20 mouse cellular contexts compared by ENCODE assay signal in genomic region chr5:150017672-150018071, GRCm38 (mm10). TPM values are rescaled to one million over a fixed set of nuclear protein-coding genes. Genes with fewer than 3 reads are reported as not detected.
DNase-seq lines count a peak whose midpoint lies in the region; ATAC-seq and TF ChIP-seq lines count a peak whose summit lies in the region.
"Had no signal": no experiment of that assay in that cellular context is flagged by ENCODE, and none has a peak within 500 bp of the region (broad histone marks: within the 10 kb centered on the region; RNA-seq: fewer than 3 reads in every experiment).

No protein-coding gene starts in this region.

- no peak for ATAC-seq in kidney, embryonic 16.5 days (ENCODE audit: low FRiP score, low TSS enrichment)
- no peak for ATAC-seq in lung, postnatal 0 days
- ATAC-seq: CD4-positive, CD25-positive, alpha-beta regulatory T cell, adult 4 months had no signal

- H3K4me1 ChIP-seq in kidney, embryonic 16.5 days (ENCODE audit: insufficient read depth, low read length) = peaks cover 24% of the 10 kb centered on the region
- H3K4me1 ChIP-seq in lung, postnatal 0 days (ENCODE audit: insufficient read depth, low read depth, low read length) = no peaks in the 10 kb centered on the region
- H3K4me1 ChIP-seq: liver, embryonic 15.5 days had no signal

- peak; percentile 22 for TF ChIP-seq CTCF in lung, postnatal 0 days (IDR thresholded peaks at IDR 0.05)

- no peak overlapping the region for H3K27ac ChIP-seq in kidney, embryonic 16.5 days (ENCODE audit: low read length)
- H3K27ac ChIP-seq in lung, postnatal 0 days (ENCODE audit: low read length) = no peak overlapping the region
- H3K27ac ChIP-seq: forebrain, embryonic 10.5 days; hindbrain, embryonic 13.5 days; liver, embryonic 15.5 days had no signal

- TF ChIP-seq EP300 in lung, postnatal 0 days (IDR thresholded peaks at IDR 0.05) = no peak

- H3K9me3 ChIP-seq in kidney, embryonic 16.5 days (ENCODE audit: low read length) = no peaks in the 10 kb centered on the region
- no peaks in the 10 kb centered on the region for H3K9me3 ChIP-seq in lung, postnatal 0 days (ENCODE audit: low read length)
- H3K9me3 ChIP-seq: forebrain, embryonic 10.5 days; hindbrain, embryonic 13.5 days; liver, embryonic 15.5 days had no signal

- no peaks in the 10 kb centered on the region for H3K36me3 ChIP-seq in kidney, embryonic 16.5 days (ENCODE audit: insufficient read depth, low read length)
- no peaks in the 10 kb centered on the region for H3K36me3 ChIP-seq in lung, postnatal 0 days (ENCODE audit: insufficient read depth, low read length)
- H3K36me3 ChIP-seq: forebrain, embryonic 10.5 days; hindbrain, embryonic 13.5 days; liver, embryonic 15.5 days had no signal

- DNase-seq in embryo, embryonic 10 days (ENCODE audit: low spot score) = peak; percentile 46
- DNase-seq in embryo, embryonic 9.5 days (ENCODE audit: extremely low spot score) = no peak
- no peak for DNase-seq in kidney, postnatal 25 days
- no peak for DNase-seq in lung, postnatal 0 days (ENCODE audit: low spot score)
- no peak for DNase-seq in lung, postnatal 10 days
- peak; percentile 16 for DNase-seq in brain, adult 2 months (ENCODE audit: low read depth, low spot score)
- no peak for DNase-seq in spleen, postnatal 14 days (ENCODE audit: low spot score in 2 of 2)
- DNase-seq: cerebellum, adult 11 months; cerebellum, postnatal 36 days; gastrocnemius, postnatal 25 days; heart, postnatal 10 days; kidney, adult 18-20 months; lung, postnatal 36 days; thymus, postnatal 36 days had no signal

- no peak overlapping the region for H3K4me3 ChIP-seq in kidney, embryonic 16.5 days (ENCODE audit: low read length)
- no peak overlapping the region for H3K4me3 ChIP-seq in lung, postnatal 0 days (ENCODE audit: low read depth, low read length)
- H3K4me3 ChIP-seq: forebrain, embryonic 10.5 days; hindbrain, embryonic 13.5 days; liver, embryonic 15.5 days had no signal

- H3K27me3 ChIP-seq in kidney, embryonic 16.5 days (ENCODE audit: insufficient read depth, low read length) = no peaks in the 10 kb centered on the region; the same call in 1 of the 2 replicates
- H3K27me3 ChIP-seq in lung, postnatal 0 days (replicated peaks; ENCODE audit: insufficient read depth, low read length) = no peaks in the 10 kb centered on the region
- H3K27me3 ChIP-seq: liver, embryonic 15.5 days had no signal

- 0 out of 2 replicates have a peak overlapping the region, but pooled peaks have one; percentile 7 for H3K4me2 ChIP-seq in kidney, embryonic 16.5 days (replicated peaks; ENCODE audit: low read depth, low read length)
- no peak overlapping the region for H3K4me2 ChIP-seq in lung, postnatal 0 days (replicated peaks; ENCODE audit: low read depth, low read length)
- H3K4me2 ChIP-seq: hindbrain, embryonic 13.5 days; liver, embryonic 15.5 days; midbrain, embryonic 11.5 days had no signal

- WGBS in kidney, embryonic 16.5 days = 64% methylated on average over 9 of the region's 9 CpGs
- 60% methylated on average over 9 of the region's 9 CpGs for WGBS in lung, postnatal 0 days

- H3K9ac ChIP-seq in kidney, embryonic 16.5 days (replicated peaks; ENCODE audit: low read length) = no peak overlapping the region
- H3K9ac ChIP-seq in lung, postnatal 0 days (replicated peaks; ENCODE audit: low read depth) = no peak overlapping the region
- H3K9ac ChIP-seq: hindbrain, embryonic 13.5 days; liver, embryonic 15.5 days had no signal

RNA-seq across cellular contexts. Expression of gene Rxfp2, which starts 0.8 kb away (rescaled TPM):
- polyA plus RNA-seq in kidney, embryonic 16.5 days (2015; fragmentation: Nextera tagmentation; extraction: Ambion mirVana) = 3.2 and 4.0 TPM in 2 replicates
- 0.58 and 0.64 TPM in 2 replicates for polyA plus RNA-seq in lung, postnatal 0 days (2015; fragmentation: Nextera tagmentation; extraction: Ambion mirVana)
- polyA plus RNA-seq: CD4-positive, CD25-positive, alpha-beta regulatory T cell, adult 4 months; liver, embryonic 15.5 days had no signal

Comparison
In these comparisons a context has a peak if more than half of its experiments do, and no peak if none do; other contexts are left out.
1. DNase-seq: peak in embryo, embryonic 10 days (single experiment) and brain, adult 2 months (single experiment); none in embryo, embryonic 9.5 days (single experiment), kidney, postnatal 25 days (0 of 2), lung, postnatal 0 days (single experiment), lung, postnatal 10 days (single experiment) and spleen, postnatal 14 days (0 of 2).